Mouse (Mus musculus) ovary, adult 10 weeks (tissue): ENCODE measurements around the gene Acadm. TPM values are rescaled to one million over a fixed set of nuclear protein-coding genes. Genes with fewer than 3 reads are reported as not detected.

Experiments
- polyA plus RNA-seq: library from polyadenylated mRNA; stranded (reverse); fragments of 350-450 nt; fragmentation: Illumina TruSeq; extraction: RNeasy Lipid Tissue Mini Kit (QIAGEN cat#74804); gene quantifications from one replicate; pipeline ENCODE4 v1.2.3, GENCODE M21; 2014

Gene Acadm
- polyA plus RNA-seq = 118 TPM

DNA sequence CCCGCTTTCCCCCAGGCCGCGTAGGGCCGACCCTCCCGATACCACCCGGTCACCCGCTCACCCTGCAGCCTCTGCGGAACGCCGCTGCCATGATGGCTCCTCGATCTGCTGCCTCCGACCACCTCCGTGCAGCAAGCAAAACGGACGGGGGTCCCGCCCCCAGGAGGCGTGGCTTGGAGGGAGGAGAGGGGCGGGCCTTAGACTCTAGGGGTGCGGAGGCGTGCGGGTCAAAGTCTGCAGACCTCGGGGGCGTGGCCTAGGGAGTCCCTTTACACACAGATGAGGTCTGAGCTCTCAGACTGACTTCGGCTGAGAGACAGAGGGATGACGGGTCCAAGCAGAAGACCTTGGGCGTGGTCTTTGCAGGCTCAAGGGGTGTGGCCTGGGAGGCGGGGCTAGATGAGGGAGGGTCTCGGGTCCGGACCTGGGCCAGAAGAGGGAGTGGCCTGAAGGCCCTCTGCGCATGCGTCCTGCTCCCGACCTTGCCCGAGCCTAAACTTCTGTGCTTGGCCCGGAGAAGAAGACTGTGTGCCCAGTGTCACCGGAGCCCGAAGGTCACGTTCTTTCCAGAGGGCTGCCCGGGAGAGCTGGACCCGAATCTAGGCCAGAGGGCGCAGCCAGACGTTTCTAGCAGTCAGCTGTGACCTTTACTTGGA, at the start of gene Acadm:
Gene Acadm (minus strand): TSS at position 298 of the 656 bp plus-strand sequence.

DNA sequence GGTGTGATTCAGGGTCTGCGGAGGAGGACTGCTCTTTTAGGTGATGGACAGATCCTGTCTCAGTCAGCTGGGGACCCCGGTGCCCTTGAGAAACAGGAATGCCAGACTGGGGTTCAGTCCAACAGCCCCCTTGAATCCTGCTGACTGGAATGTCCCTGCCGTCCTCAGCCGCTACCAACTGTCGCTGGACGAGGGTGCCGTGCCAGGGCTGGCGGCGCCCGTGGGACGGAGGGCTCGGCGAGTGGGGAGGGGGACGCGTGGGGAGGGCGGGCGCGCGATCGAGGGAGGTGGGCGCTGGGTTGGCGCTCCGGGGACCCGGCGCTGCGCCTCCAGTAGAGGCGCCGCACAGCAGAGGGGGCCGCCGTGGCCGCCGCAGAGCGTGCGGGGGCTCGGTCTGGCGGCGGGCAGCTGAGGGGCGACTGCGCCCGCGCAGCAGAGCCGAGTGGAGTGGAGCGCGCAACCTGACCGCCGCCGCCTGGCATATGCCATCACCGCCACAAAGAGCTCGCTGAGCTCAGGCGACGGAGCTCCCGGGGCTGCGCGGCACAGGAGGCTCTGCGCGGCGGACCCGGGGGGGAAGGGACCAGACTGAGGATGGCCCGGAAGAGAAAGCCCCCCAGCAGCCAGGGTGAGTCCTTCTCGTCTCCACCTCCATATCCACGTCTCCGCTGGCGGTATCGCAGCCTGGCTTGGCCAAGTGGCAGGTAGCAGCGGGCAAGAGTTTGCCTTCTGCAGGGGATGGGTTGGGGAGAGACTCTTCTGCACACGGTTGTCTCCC, 28.9 kb upstream of the Acadm start, which contains the start of gene Slc44a5:
Gene Slc44a5 (plus strand): TSS at position 266 of the 778 bp plus-strand sequence.

DNA sequence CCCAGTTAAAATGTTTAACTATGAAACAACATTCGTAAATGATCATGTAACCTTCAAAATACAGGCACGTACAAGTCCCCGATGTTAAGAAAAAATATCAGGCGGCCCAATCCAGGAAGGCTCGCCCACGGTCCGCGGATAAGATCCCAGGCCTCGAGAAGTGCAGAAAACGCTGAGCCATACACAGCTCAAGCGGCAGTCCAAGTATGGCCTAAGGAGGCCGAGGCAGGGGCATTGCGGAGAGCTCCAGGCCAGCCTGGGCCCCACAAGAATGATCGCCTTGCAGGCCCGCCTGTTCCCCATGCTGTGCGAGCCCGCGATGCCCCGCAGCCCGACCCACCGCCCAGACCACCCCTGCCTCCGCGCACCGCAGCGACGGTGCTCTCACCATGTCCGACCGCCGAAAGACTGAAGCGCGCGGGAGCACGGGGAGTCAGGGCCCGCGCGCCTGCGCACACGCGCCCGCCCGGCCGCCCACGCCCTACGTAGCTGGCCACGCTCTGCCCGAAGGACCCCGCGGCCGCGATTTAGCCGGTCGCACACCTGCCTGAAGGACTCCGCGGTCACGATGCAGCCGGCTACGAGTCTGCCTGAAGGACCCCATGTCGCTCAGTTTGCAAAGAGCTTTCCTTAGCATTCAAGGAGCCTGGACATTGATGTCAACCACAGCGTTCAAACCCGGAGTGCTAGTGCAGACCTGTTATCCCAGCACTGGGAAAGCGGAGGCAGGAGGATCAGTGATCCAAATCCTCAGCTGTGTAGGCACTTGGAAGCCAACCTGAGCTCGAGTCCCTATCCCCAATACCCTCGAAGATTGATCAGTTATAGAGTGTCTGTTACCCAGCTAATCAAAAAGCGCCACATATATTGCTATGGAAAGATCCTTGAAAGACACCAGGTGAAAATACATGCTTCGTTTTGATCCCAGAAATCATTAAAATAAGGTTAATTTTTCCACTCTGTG, 31.6 kb downstream of the Acadm start, which contains the start of gene Rabggtb:
Gene Rabggtb (minus strand): TSS at position 464 of the 964 bp plus-strand sequence.

DNA sequence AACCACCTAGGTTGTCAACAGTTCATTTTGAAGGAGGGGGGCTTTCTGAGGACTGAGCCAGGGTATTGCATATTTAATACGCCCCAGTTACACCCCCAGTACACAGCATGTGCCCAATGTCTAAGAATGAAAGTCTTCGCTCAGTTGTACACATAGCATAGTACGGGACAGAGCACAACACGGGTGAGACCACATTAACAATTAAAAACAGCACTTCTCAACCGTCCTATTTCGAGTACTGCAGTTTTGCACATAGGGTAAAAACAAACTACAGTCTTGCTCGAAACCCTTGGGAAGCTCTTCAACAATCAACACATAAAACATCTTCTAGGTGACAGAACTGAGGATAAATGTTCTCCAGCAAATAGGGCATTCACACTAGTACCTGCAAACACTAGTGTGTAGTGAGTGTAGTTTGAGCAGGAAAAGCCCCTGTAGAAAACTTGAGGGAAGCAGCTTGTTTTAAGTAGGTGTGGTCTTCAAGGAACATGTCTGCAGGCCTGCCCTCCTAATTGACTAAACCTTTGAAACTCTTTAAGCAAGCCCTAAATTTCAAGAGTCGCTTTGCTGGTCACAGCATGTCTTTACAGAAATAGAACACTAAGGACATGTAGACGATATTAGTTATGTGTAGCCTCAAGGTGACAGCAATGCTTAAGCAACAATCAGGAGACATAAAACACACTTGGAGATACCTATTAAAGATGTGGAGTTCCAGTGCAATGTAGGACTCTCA, 38.1 kb downstream of the Acadm start, which contains the start of gene Msh4:
Gene Msh4 (minus strand): TSS at position 3 of the 736 bp plus-strand sequence.

Other genes starting within 250 kb of the Acadm start
- 7.5 TPM for gene St6galnac3, start 219.5 kb downstream of the Acadm start, polyA plus RNA-seq
- not detected for gene Asb17, start 100.4 kb downstream of the Acadm start, polyA plus RNA-seq
- gene Msh4, start 38.5 kb downstream of the Acadm start, polyA plus RNA-seq = 1.9 TPM
- gene Rabggtb, start 31.6 kb downstream of the Acadm start, polyA plus RNA-seq = 58.1 TPM
- gene Slc44a5, start 28.8 kb upstream of the Acadm start, polyA plus RNA-seq = 0.17 TPM